Mouse (Mus musculus) limb, embryonic 14.5 days (tissue): ENCODE data around the gene Yjefn3. TPM values are rescaled to one million over a fixed set of nuclear protein-coding genes. Genes with fewer than 3 reads are reported as not detected.

Experiments
- ATAC-seq: fragments of 200-750 bp; cut with Nextera tagmentation; 2 replicates; pipeline ENCODE4 v1.8.0; 2017; ENCODE audit warnings: low read depth, moderate number of reproducible peaks, moderate TSS enrichment; ENCODE audit not compliant: low FRiP score
- DNase-seq: peaks from one replicate; pipeline ENCODE4 v3.0.0-alpha.2; 2015; ENCODE audit warnings: low spot score
- H3K27ac ChIP-seq: fragments of 300-500 bp; sonication (generic); replicated peaks from 2 replicates; pipeline ENCODE4 v1.5.1; 2014; ENCODE audit warnings: low read depth, mild to moderate bottlenecking, low read length, moderate library complexity, mixed read lengths
- H3K27me3 ChIP-seq: fragments of 300-500 bp; sonication (generic); 2 replicates; pipeline ENCODE4 v1.6.1; 2014; ENCODE audit warnings: low read length, mixed read lengths; ENCODE audit not compliant: control insufficient read depth, insufficient read depth
- H3K36me3 ChIP-seq: fragments of 300-500 bp; sonication (generic); 2 replicates; pipeline ENCODE4 v1.6.1; 2014; ENCODE audit warnings: mild to moderate bottlenecking, low read length, moderate library complexity, mixed read lengths; ENCODE audit not compliant: control insufficient read depth, insufficient read depth
- H3K4me1 ChIP-seq: fragments of 300-500 bp; sonication (generic); 2 replicates; pipeline ENCODE4 v1.6.1; 2014; ENCODE audit warnings: antibody characterized with exemption, low read length, mixed read lengths; ENCODE audit not compliant: control insufficient read depth, insufficient read depth
- H3K4me2 ChIP-seq: fragments of 300-500 bp; sonication (generic); replicated peaks from 2 replicates; pipeline ENCODE4 v1.6.1; 2014; ENCODE audit warnings: low read depth, mild to moderate bottlenecking, low read length, moderate library complexity; ENCODE audit not compliant: severe bottlenecking
- H3K4me3 ChIP-seq: fragments of 300-500 bp; sonication (generic); replicated peaks from 2 replicates; pipeline ENCODE4 v1.5.1; 2014; ENCODE audit warnings: low read length
- H3K9ac ChIP-seq: fragments of 300-500 bp; sonication (generic); 2 replicates; pipeline ENCODE4 v1.6.1; 2014; ENCODE audit warnings: mild to moderate bottlenecking, low read depth, low read length, moderate library complexity; ENCODE audit not compliant: severe bottlenecking
- H3K9me3 ChIP-seq: fragments of 300-500 bp; sonication (generic); 2 replicates; pipeline ENCODE4 v1.6.1; 2016; ENCODE audit warnings: low read length; ENCODE audit not compliant: control insufficient read depth
- POLR2A ChIP-seq: fragments of 200-500 bp; IDR thresholded peaks from 2 replicates; pipeline ENCODE4 v1.8.0; 2012; ENCODE audit warnings: inconsistent platforms, mild to moderate bottlenecking, moderate library complexity, borderline replicate concordance; ENCODE audit not compliant: insufficient read depth, insufficient read length; ENCODE audit errors: extremely low read depth
- WGBS: fragments of 180-500 bp; shearing (Covaris S2); extraction: QIAGEN DNeasy Blood & Tissue Kit; methylation state at CpG from one replicate; pipeline ENCODE4 v1.1.7; 2014; 5-methylcytosine and 5-hydroxymethylcytosine counted together
- polyA plus RNA-seq, 2 experiments: library from polyadenylated mRNA; depleted of rRNA in 1 of 2; stranded (reverse) in 1 of 2; unstranded in 1 of 2; fragments of >200 nt; fragmentation: Nextera tagmentation in 1 of 2; extraction: Ambion mirVana in 1 of 2; gene quantifications; 2 replicates each; pipeline versions ENCODE4 v1.2.1 to v1.2.3; 2012 to 2014

Yjefn3 gene
- polyA plus RNA-seq, 2 experiments: 5.4 to 5.5 TPM

DNA sequence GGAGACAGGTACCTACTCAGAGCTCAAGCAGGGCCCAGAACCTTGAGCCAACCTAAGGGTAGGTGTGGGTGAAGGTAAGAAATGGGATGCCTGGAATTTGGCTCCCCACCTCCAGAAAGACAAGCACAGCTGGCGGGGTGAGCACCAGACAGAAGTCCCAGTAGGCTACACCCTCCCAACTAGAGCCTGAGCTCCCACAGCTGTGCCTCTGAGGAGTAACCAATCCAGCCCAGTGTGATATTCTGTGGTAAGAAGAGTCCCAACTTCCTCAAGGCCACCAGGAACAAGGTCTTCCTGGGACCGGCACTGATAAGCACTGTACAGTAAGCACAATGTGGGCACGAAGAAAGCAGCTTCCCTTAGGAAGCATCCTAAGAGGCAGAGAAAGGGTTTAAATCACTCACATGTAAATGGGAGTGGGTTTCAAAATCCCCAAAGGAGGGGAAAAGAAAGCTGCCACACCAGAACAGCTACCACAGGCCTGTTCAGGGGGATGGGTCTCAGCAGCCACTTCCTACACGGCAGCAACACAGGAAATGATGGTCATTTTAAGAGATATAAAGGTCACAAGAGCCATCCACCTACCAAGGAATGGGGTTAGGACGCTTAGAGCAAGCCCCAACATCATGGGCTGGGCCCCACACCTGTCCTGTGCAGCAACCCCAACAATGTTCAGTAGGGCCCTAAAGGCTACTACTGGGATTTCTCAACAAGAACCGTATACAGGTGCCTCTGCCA lies 35.9 kb upstream of the Yjefn3 start:
- ATAC-seq (no peak), DNase-seq (no peak)
- no peak overlapping the region for H3K4me3 ChIP-seq
- peaks cover 30% of the 10 kb centered on the region for H3K36me3 ChIP-seq
- no peak overlapping the region for H3K4me2 ChIP-seq
- no peaks in the 10 kb centered on the region for H3K9me3 ChIP-seq
- H3K4me1 ChIP-seq: peaks cover 8% of the 10 kb centered on the region; the same call in 1 of the 2 replicates
- no peak for TF ChIP-seq POLR2A
- H3K27me3 ChIP-seq: no peaks in the 10 kb centered on the region
- H3K27ac ChIP-seq: no peak overlapping the region
- WGBS: 74% methylated on average over 6 of the region's 6 CpGs
- H3K9ac ChIP-seq: no peak overlapping the region

GRCm38 (mm10) chr8:69937466-69937865 lies 35.0 kb upstream of the Yjefn3 start:
- peaks cover 8% of the 10 kb centered on the region; the same call in 1 of the 2 replicates for H3K4me1 ChIP-seq
- H3K27me3 ChIP-seq: no peaks in the 10 kb centered on the region
- H3K4me3 ChIP-seq: no peak overlapping the region
- no peak overlapping the region for H3K27ac ChIP-seq
- H3K9me3 ChIP-seq: no peaks in the 10 kb centered on the region
- H3K4me2 ChIP-seq: no peak overlapping the region
- 94% methylated on average over 3 of the region's 3 CpGs for WGBS
- TF ChIP-seq POLR2A: no peak
- peaks cover 35% of the 10 kb centered on the region for H3K36me3 ChIP-seq
- H3K9ac ChIP-seq: no peak overlapping the region
- DNase-seq: no peak
- no peak for ATAC-seq

GRCm38 (mm10) chr8:69936050-69936794 lies 33.7 kb upstream of the Yjefn3 start:
- no peak overlapping the region for H3K4me2 ChIP-seq
- H3K4me3 ChIP-seq: no peak overlapping the region
- H3K9me3 ChIP-seq: no peaks in the 10 kb centered on the region
- WGBS: 67% methylated on average over 7 of the region's 7 CpGs
- no peak overlapping the region for H3K9ac ChIP-seq
- ATAC-seq (peak; percentile 82), DNase-seq (peak; percentile 73)
- H3K36me3 ChIP-seq: peaks cover 35% of the 10 kb centered on the region
- H3K27ac ChIP-seq: 0 out of 2 replicates have a peak overlapping the region, but pooled peaks have one; percentile 52
- H3K4me1 ChIP-seq: peaks cover 8% of the 10 kb centered on the region; the same call in 1 of the 2 replicates
- TF ChIP-seq POLR2A: no peak
- no peaks in the 10 kb centered on the region for H3K27me3 ChIP-seq

GRCm38 (mm10) chr8:69935431-69935830 lies 32.9 kb upstream of the Yjefn3 start:
- no peak overlapping the region for H3K27ac ChIP-seq
- no peak overlapping the region for H3K4me3 ChIP-seq
- H3K4me1 ChIP-seq: peaks cover 6% of the 10 kb centered on the region; the same call in 1 of the 2 replicates
- no peaks in the 10 kb centered on the region for H3K27me3 ChIP-seq
- H3K4me2 ChIP-seq: no peak overlapping the region
- peaks cover 35% of the 10 kb centered on the region for H3K36me3 ChIP-seq
- no peak overlapping the region for H3K9ac ChIP-seq
- TF ChIP-seq POLR2A: no peak
- H3K9me3 ChIP-seq: no peaks in the 10 kb centered on the region
- ATAC-seq (no peak), DNase-seq (no peak)
- WGBS: 87% methylated on average over 3 of the region's 3 CpGs

DNA sequence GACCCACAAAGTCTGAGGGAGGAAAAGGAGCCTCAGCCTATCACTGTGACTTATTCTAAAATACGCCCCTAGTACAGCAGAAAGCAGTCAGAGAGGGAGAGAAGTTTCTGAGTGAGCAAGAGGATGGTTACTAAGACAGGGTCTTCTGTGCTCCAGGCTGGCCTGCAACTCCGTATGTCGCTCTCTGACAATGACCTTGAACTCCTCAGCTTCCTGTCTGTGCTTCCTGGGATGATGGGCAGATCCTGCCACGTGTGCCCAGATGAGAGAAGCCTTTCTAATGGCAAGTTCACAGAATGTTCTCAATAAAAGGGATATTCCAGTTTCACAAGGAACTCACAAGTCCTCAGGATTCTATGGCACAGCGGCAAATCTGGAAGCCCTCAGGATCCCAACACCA lies 32.1 kb upstream of the Yjefn3 start:
- 82% methylated on average over 5 of the region's 5 CpGs for WGBS
- no peak overlapping the region for H3K27ac ChIP-seq
- peaks cover 35% of the 10 kb centered on the region for H3K36me3 ChIP-seq
- H3K27me3 ChIP-seq: no peaks in the 10 kb centered on the region
- no peak overlapping the region for H3K4me2 ChIP-seq
- DNase-seq: no peak
- no peak for TF ChIP-seq POLR2A
- ATAC-seq: no peak
- no peaks in the 10 kb centered on the region for H3K9me3 ChIP-seq
- H3K4me3 ChIP-seq: no peak overlapping the region
- no peaks in the 10 kb centered on the region for H3K4me1 ChIP-seq
- H3K9ac ChIP-seq: no peak overlapping the region
